Mouse (Mus musculus) retina, postnatal 1 day (tissue): ENCODE data around the gene Ewsr1.

ENCODE experiments used
- DNase-seq: peaks from one replicate; pipeline ENCODE4 v3.0.0-alpha.2; 2012

Gene Ewsr1

DNA sequence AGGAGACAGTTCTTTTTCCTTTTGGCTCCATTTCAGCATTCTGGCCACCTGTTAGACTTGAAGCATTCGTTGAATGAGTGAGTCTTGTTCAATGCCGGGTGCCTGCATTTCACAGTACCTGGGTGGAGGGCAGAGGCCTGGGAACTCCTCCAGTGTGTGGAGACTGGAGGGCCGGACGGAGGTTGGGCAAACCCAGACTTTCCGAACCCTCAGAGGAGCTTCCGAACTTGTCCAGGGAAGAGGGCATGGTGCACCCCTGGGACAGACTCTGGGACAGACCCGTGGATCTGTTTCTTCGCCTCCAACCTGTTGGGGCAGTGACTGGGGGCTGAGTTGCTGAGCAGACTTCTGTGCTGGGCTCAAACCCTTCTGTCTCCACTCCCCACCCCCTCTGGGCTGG is 42.0 kb downstream of the Ewsr1 start:
- no peak for DNase-seq

DNA sequence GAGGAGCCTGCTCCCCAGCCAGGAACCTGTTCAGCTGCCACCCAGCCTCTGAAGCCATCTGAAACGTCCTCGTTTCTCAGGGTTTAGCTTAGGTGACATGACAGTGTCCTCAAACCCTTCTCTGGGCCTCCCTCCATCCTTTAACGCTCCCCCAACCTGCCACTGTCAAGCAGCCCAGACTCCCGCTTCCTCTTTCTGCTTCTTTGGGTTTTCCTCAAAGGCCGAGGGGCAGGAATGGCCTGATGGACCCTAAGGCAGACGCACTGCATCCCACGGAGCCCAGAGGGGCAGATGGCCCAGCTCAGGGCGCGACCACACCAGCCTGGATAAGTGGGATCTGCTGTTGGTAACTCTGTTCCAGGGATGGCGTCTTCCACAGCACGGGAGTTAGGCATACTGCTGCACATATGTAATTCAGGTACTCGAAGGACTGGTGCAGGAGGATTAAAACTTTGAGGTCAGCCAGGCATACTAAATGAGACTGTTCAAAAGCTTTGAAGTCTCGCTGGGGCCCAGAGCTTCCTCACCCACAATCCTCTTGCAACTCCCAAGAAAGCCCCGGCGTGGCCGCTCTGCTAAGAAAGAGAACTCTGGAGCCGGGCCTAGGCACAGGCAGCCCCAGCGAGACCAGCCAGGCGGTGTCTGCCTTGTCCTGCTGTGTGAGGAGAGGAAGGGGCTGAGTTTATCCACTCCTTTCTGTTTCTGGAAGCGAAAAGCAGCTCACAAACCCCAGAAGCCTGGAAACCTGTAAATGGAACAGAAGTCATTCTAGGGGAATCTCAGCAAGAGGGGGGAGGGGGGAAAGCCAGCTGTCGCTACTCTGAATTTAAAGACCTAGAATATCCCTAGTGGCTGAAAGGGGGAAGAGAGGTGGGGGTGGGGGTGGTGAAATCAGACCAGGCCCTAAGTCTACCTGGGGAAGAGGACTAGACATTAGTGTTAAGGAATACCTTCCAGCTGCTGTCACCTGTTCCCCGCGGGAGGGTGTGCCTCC is 42.8 kb downstream of the Ewsr1 start:
- DNase-seq, result peak; percentile 56

DNA sequence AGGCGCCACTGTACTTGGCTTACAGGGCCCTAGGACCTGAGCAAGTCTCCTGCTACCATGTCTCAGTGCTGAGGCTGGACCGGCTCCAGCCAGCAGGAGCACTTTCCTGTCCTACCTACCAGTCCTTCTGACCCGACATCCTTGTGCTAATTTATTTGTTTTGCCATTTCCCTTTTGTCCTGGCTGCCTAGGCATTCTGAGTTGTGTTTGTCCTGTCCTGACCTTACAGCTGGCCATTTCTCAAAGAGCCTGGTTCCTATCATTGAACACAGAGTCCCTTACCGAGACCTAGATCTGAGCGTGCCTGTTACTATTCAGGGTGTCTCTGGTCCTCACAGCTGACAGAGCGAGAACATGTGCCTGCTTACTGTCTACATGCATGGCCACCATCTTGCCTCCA is 44.2 kb downstream of the Ewsr1 start:
- no peak for DNase-seq

DNA sequence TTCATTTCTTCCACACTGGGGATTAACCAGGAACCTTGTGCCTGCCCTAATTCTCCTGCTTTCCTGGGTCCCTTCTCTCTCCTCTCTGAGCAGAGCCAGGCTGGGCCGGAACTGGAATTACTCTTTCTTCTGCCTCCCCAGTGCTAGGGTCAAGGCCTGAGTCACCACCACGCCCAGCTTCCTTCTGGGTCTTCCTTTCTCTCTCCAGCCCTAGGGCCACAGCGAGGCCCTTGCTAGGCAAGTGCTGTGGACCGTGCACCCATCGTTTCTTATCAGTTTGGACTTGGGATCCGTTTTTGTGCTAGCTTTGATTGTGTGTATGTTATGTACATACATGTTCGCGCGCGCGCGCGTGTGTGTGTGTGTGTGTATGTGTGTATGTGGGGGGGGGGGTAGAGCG is 44.9 kb downstream of the Ewsr1 start:
- DNase-seq, result no peak

DNA sequence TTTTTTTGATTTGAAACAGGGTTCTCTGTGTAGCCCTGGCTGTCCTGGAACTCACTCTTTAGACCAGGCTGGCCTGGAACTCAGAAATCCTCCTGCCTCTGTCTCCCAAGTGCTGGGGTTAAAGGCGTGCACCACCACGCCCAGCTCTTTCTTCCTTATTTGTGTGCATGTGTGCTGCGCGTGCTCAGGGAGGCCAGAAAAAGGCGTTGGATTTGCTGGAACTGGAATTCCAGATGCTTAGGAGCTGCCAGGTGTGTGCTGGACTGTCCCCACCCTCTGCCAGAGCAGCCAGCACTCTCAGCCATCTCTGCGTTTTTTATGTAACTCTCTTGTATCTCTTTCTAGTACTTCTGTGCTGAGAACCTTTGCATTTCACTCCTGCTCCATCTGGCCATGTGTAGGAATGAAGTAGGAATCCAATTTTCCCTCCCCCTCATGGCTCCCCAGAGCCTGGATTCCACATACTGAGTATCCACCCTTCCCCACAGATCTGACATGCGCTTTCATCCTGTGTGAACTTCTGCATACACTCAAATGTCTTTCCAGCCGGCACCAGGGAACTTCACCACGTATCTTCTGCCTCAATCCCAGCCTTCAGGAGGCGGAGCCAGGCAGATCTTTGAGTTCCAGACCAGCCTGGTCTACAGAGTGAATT is 46.7 kb downstream of the Ewsr1 start:
- no peak for DNase-seq

DNA sequence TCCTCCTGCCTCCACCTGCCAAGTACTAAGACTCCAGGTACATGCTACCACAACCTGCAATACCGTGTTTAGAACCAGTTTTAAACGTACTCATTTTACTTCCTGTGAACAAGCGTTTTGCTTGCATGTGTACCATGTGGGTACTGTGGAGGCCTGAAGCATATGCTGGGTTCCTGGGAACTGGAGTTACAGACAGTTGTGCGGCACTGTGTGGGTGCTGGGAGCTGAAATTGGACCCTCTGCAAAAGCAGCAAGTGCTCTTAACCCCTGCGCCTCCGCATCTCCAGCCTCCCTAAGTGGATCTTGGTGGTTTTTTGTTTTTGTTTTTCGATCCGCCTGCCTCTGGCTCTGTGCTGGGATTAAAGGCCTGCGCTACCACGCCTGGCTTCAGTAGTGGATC is 47.4 kb downstream of the Ewsr1 start:
- no peak for DNase-seq

DNA sequence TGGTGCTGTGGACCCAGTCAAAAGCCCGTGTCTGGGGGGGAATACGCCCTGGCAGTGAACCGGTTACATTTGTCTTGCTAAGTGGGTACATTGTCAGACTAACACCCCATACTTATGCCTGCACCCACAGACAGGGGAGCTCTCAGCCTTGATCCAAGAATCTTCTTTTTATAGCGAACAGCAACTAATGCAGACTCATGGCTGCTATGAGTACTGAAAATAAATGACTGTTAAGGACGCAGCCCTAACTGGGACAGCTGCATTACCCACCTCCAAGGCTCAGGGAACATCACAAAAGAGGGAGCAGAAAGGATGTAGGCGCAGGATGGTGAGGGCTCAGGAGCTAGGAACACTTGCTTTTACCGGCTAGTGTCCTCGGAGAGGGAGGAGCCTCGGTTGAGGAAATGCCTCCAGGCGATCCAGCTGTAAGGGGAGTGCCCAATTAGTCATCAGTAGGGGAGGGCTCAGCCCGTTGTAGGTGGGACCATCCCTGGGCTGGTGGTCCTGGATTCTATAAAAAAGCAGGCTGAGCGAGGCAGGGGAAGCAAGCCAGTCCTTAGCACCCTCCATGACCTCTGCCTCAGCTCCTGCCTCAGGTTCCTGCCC is 52.6 kb downstream of the Ewsr1 start:
- DNase-seq, result no peak

DNA sequence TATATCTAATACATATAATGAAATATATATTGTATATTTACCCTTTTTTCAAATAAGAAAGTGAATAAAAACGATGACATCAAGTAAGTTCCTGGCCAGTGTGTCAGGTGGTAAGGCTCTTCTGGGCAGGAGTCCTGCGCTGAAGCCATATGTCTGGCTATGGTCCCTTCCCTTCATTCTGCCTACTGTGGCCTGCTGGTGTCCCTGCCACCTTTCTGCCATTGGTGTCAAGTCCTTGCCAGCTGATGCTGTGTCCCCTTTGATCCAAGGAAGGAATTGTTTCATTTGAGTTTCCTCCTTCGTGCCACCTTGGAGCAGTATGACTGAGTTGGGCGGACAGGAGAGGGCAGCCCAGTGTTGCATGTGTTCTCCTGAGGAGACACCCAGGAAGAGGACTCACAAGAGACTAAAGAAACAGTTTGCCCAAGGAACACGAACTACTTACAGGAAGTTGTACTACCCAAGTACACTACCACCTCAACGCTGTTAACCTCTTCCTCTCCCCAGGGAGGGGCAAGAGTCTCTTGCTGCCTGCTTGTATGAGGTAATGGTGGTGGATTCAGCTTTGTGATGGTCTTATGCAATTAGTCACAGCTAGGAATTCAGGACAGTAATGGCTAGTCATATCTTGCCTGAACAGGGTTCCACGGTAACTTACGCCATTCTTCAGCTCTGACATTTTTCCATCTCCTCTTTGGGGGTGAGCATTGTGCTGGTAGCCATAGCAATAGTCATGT is 56.3 kb downstream of the Ewsr1 start:
- no peak for DNase-seq

DNA sequence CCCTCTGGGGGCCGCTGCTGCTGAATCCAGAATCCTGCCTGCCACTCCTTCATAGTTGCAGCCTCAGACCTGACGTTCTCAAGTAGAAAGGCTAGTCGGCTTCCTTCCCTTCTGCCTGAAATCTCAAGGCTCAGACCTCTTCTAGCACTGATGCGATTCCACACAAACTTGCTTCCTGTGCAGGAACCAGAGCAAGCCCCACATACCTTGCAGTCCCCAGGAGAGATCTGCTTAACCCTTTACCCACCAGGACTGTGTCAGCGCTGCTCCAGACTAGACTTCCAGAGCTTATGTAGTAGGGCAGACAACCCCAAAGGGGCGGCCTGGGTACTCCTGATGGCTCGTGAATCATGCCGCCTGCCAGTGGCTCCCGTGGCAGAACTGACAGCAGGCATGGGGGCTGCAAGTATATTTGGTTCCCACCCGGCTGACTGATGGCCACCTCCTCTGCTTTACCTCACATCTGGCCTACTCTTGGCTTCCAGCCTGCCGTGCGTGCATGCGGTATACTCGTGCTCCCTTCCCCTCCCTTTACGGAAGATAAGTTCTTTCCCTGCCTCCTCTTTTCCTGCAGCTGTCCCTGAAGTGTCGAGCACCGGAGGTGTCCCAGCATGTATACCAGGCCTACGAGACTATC is 57.8 kb downstream of the Ewsr1 start:
- DNase-seq, result no peak

DNA sequence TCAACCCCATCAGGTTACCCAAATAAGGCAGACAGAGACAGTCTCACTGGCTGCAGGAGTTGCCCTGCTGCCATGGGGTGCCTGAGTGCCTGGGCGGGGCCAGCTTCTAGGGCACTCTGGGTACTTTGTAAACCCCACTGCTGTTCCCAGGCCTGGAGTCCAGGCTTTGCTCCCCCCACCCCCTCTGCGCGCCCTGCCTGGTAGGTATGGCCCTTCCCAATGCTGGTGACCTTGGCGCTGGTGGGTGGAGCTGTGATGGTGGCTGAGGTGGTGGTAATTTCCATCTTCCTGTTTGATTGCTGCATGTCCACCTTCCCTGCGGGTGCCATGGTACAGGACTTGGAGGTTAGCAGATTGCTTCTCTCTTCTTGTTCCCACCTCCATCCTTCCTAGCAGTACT is 58.5 kb downstream of the Ewsr1 start:
- no peak for DNase-seq

DNA sequence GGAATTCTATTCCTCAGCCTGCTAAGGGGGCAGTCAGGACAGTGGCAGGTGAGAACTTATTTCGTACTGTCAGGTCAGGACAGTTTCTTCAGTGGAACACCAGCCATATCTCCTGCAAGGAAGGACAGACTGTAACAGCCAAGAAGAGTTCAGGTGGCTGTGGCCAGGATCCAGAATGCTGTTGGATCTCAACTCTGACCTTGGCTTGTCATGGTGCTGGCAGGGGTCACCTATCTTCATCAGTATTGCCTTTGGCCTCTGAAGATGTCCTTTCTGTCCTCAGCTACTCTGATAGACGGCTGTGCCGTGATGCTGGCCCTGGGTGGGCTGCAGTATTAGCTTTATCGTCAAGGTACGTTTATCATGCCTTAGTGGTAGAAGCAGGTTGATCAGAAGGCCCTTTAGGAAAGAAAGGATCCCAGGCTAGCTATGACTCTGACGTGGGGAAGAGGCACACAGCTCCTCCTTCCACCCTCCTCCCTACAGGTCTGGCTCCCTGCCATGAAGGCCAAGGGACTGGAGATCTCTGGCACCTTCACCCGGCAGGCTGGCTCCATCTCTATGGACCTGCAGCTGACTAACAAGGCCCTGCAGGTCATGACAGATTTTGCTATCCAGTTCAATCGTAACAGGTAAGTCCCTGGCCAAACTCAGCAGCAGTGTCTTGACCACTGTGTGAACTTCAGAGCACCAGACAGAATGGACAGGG is 61.8 kb downstream of the Ewsr1 start:
- DNase-seq, result no peak

DNA sequence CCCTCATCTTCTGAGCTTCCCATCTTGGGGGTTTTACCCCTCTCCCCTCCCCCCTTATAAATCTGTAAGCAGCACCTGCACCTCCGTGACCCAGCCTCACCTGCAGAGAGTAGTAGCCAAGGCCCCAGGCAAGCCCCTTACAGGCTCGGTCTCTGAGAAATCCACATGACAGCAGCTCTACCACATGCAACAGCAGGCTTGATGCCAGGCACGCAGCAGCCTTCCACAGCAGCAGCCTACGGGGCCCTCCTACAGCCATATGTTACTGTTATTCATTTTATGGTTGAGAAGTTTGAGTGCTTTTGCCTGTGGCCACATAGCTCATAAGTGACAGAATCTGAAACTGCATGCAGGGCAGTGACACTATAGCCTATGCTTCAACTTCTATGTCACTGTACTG is 63.6 kb downstream of the Ewsr1 start:
- no peak for DNase-seq

DNA sequence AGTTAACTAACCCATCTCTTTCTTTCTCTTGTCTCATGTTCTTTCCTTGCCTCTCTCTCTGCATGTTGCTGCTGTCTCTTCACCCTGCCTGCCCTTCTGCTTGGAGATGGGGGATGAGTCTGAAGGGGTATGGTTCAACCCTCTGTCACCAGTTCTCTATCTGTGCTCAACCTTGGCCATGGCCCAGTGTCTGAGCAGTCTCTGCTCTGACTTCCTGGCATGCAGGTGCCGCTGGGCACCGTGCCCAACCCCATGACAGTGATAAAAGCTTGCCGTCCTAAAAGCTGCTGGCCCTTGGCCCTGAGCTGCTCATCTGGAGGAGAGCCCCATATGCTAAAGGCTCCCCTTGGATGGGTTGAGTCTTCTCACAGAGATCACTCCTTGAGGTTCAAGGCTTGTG is 65.9 kb downstream of the Ewsr1 start:
- DNase-seq, result no peak

DNA sequence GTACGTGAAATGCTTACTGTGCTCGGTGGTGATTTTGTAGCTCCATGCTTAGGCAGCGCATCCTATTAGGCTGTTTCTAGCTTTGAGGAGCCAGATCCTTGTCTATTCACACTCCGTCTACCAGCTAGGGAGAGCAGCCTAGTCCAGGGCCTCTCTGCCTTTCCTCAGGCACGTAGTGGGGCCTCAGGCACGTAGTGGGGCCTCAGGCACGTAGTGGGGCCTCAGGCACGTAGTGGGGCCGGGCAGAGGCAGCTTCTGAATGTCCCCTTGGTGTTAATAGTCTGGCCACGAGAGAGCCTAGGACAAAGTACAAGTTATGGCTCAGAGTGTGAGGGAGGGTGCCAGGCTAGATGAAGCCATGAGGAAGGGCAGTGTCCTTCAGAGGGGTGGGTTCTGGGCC is 66.4 kb downstream of the Ewsr1 start:
- no peak for DNase-seq

DNA sequence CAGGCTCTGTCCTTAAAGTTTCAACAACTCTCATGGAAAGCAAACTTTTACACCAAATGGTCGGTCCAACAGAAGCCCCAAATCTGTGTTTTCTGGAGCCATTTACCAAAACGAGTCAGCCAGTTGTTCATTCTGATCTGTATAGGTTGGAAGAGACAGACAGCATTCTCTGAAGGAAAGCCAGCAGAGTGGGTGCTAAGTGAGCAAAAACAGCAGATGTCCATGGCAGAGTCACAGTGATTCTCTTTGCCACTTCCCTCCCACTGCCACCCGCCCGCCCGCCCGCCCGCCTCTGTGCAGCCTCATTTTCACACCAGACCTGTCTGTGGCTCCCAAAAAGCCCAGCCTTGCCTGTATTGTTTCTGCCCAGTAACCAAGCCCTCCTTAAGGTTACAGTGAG is 70.8 kb downstream of the Ewsr1 start:
- DNase-seq, result no peak

DNA sequence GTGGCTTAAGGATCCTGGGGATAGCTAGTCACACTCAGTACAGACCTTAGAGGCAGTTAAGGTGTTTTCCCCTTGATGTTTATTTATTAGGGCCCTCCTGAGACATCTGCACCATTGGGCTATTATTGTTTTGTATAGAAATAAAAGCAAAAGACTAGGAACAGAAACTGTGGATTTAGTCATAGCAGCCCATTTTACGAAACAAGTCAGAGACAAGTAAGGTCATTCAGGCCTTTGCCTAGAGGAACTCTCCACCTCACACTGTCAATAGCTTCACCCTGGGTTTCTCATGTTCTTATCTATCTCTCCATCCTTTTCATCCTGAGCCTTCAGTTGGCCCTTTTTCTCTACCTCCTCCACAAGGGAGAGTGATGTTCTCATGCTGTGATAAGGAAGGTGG is 74.0 kb downstream of the Ewsr1 start:
- DNase-seq, result no peak
